Mouse (Mus musculus) thymus, postnatal 36 days (tissue): ENCODE measurements around the gene Pcdh7.

ENCODE experiments used
- DNase-seq, 2 experiments: peaks; one replicate each; pipeline ENCODE4 v3.0.0; 2022; ENCODE audit warnings: mixed read lengths in 2 of 2

The Pcdh7 gene

DNA sequence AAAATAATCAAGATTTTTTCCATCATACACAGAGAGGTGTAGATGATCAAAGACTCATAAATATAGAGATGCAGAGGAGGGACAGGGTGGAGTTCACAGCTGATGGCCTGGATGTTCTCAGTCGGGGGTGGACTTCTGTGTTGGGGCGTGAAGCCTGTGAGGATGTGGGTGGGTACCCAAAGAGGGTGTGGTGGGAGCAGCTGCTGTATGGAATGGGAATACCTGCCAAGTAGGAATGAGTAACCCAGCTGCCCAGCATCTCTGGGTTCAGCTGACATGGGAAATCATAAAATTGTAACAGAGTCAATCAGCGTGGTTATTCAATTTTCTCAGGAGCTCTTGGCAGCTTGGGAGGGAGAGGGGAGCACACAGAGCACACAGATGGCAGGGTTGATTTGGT is 85.3 kb downstream of the Pcdh7 start:
- no peak for DNase-seq

DNA sequence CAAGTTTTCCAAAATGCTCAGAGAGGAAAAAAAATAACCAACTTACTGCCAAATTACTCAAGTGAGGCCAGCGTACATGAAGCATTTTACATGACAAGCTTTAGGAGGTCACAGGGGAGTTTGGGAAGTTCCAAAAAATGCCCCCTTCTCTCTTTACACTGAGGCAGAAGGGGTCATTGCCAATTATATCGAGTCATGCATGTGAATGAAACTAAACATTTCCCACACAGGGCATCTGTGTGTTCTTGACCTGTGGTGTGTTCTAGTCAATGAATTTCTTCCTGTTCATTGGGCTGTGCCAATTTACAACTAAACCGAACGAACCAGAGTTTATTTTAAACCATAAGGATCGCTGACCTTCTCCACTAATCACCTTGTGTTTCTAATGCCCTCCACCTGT is 86.1 kb downstream of the Pcdh7 start:
- DNase-seq, result no peak

DNA sequence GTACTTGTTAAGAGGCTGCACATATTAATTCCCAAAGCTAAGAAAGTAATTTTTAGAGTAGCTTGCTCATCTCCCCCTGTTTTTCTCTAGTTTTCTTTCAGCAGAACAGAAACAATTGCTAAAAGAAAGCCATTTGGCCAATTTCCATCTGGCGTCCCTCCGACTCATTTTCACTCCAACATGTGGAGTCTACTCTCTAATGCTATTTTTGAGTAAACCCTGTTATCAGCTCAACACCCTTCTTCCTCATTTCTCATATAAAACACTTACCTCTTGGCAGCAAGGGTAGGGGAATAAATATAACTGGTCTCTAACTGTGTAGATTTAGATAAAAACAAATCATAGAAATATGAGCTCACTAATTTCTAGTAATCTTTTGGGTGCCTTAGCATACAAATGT is 89.6 kb downstream of the Pcdh7 start:
- no peak for DNase-seq

DNA sequence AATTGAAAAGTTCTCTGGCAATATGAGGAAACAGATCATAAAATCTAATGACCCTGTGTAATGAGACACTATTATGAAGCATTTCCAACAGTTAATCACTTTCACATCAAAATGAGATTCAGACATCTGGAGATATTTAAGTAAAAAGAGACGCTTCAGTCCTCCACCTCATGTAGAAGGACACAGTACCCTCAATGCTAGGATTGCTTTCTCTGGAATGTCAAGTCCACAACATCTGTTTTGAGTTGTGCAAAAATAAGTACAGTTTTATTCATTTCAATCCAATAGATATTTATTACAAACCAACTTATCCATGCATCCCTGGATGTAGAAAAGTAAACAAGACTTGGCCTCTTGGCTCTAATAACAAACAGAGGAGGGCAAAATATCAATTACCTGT is 92.9 kb downstream of the Pcdh7 start:
- no peak for DNase-seq

DNA sequence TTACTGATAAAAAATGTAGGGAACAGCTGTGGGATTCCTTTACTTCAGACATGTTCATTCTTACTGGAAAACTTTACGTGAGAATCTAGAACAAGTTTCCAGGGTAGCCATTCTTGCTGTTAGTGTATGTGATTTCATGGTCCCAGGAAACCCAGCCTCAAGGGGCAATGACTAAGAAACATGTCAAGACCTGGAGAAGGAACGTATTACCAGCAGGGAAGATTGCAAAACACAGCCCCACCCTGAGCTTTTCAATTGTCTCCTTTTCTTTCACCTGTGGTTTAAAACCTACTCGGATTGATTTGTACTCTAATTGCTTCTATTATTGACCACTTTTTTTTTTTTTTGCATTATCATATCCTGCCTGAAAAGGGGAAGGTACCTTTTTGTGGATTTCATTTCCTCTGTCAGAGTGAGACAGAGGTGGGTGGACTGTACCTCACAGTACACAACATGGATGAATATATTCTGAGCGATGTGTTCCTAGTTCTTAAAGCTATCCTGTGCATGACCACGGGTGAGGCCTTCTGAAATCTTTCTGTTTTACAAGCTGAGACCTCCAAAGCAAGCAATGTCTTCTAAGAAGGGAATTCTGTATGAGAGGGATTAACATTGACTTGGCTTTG is 98.3 kb downstream of the Pcdh7 start:
- no peak for DNase-seq

DNA sequence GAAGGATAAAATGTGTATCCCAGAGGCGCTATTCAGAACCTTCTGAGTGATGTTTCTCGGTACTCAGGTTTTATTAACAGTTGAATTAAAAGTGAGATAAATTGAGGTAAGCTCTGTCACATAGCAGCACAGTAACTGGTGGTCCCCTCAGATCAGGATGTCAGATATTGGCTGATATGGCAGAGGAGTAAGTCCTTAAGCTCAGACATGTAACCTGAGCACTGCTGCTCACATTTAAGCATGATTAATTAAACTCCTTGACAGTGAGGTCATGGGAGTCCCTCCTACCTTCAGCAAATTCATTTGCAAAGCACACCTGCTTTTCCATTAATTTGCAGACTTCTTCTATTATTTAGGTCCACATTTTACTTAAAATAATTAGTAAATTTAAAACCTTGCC is 102.0 kb downstream of the Pcdh7 start:
- DNase-seq, result no peak

DNA sequence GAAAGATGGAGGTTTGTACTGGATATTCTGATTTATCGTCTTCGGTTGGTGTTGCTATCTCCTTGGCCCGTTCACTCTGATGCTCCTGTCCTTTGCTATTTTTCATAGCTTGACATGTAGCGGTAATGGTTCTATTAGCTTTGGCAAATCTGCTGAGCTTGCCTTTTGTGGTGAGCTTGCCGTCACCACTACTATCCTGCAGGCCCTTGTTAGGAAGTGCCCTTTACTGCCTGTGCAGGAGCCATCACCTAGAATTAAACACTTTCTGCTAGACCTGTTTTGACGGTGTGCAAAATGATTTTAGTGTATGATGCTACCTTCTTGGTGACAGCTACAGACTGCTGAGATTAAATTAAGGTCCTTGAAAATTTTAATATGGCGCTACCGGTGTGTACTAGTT is 103.3 kb downstream of the Pcdh7 start:
- no peak for DNase-seq

DNA sequence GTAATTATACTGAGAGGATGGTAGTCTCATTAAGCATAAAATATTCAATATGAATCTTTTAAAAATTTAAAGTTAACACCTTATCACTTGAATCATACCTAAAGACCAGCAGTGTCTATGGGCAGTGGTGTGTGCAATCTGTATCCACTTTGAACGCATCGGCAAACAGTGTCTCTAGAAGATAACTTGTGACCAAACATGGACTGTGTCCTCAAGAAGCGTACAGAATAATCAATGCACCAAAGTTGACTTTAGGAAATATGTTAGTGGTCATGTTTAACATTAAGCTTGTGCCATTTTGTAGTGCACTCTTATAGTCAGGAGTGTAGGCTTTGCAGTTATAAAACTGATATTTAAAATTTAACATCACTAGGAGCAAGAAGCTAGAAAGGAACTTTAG is 110.7 kb downstream of the Pcdh7 start:
- no peak for DNase-seq

DNA sequence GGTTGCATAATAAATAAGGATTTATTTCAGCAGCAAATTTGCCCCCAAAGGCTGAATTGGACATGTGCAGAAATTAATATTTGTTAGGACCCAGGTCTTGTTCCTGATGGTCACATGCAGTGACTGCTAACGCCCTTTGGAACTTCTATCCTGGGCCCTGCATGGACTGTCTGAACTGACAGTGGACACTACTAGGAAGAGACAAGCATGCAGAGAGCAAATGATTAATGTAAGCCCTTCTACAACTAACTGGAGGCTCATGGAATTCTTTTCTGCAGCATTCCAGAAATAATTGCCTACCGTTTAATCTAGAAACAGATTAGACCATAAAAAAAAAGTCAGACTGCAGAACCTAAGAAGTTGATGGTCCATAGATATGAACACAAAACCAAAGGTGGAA is 119.4 kb downstream of the Pcdh7 start:
- no peak for DNase-seq

DNA sequence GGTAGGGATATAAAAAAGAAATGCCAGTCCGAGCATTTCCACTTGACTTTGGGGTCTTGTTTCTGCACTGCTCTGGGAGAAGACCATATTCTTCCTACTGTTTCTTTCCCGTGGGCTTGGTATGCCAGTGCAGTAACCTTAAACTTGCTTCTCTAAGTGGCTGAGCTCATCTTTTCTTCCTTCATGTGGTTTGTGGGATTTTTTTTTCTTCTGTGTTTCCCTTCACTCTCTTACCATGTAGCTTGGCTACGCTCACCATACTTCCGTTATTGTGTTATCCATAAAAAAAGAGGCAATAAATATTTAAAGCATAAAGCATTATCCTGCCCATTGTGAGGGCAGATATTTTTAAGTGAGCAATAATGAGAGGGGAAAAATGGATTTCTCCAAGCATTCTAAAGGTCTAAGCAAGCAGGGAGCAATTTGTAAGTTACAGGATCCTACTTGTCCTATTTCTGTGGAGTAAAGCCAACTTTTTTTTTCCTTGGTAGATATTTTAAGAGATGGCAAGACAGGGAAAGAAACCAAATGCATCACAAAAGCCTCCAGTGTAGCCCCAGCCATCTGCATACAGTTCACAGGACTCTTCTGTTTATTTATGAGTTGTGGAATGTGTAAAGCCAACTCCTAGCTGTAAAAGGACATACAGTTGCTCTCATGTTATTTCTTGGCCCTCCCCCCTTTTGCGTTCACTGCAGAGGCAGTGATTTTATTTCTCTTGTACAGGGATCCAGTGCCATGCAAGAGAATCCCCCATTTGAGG is 123.8 kb downstream of the Pcdh7 start:
- no peak for DNase-seq

DNA sequence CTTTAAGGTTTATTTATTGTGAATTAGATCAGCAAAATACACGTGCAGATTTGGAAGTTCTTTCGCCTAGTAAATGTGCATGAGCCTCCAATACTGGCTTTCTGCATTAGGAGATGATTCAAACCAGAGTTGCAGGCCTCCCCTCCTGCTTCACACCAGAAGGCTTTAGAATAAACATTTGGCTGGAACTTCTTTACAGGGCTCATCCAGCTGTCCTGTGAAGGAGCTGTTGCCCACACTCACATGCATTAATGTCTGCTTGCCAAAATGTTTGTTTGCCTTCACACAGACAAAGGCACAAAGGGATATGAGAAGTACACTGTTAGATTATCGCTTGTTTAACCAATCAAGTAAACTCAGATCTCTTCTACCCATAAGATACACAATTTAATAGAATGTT is 129.7 kb downstream of the Pcdh7 start:
- DNase-seq, result no peak

DNA sequence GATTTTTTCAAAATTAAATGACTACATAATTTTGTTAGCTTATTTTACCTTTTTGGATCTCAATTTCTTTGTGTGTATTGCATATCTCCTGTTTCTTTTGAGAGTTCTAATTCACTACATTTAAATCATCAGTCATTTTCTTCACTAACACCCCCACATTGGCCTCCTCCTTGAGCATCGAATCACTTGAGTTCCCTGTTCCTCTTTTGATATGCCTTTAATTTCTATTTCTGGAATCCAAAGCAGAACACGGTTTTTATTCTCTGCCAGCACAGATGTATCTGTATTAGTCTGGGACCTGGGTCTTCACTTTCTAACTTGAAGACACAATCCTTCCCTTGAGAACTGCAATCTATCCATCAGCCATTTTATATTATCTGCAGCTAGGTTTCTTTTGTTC is 132.3 kb downstream of the Pcdh7 start:
- no peak for DNase-seq

DNA sequence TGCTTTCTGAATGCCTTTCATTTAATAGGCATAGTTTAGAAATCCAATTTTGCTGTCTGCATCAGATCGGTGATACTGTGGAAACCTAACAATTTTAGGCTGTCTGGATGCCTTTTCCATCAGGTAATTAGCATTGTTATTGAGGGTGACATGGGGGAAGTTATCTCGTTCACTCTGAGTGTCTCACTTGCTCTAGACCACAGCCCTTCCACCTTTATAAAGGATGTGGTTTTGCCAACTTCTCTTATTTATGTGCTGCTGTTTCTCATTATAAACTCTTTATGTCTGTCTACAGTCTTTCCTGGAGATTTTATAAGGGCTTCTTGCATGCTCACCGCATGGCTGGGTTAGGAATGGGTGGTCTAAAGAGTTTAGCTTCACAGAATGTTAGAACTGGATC is 139.5 kb downstream of the Pcdh7 start:
- DNase-seq, result no peak

DNA sequence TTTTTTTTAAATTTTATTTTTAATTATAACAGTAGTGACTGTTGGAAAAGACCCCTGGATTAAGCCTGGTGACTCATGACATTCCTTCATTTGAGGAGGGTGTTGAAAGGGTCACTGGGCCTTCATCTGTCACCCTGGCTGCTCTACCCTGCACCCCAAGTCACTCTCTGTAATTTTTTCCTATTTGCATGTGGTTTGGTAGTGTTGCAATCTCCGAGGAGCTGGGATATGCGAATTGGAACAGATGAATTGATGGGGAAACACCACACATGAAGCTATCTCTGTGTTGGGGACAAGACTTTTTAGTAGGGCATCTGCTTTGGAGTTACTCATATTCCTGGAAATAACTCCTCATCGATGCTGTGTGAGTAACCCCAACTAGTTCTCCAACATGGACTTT is 146.5 kb downstream of the Pcdh7 start:
- DNase-seq, result no peak

DNA sequence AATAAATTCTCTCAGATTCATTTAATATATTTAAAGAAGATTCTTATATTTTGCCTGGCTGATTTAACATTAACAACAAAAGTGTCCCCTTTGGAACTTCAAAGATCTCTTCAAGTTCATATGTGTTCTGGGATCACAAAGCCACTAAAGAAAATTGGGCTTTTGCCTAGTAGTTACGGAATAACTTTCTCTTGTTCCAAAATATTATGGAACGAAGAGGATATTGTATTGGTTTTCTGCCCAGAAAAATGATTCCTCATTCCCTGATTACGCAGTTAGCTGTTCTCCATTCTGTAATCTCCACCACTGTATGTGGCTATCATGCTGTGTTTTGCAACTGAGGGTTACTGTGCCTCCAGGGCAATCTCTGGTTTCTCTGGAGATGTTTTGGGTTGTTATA is 147.5 kb downstream of the Pcdh7 start:
- DNase-seq, result no peak

DNA sequence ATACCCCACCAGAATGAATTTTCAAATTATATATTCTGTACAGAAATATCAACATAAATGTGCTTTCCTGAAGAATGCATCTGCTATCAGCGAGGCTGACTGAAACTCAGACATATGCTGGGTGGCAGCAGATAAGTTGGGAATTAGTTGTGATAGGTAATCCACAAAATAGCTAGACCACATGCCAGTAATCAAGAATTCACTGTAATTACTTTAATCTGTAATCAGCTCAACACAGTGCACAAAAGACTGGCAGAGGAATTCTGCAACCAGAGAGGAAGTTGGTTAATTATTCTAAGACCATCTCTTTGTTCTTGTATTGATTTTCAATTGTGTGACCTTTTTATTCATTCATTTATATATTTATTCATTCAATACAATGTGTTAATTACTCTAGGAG is 148.3 kb downstream of the Pcdh7 start:
- no peak for DNase-seq

DNA sequence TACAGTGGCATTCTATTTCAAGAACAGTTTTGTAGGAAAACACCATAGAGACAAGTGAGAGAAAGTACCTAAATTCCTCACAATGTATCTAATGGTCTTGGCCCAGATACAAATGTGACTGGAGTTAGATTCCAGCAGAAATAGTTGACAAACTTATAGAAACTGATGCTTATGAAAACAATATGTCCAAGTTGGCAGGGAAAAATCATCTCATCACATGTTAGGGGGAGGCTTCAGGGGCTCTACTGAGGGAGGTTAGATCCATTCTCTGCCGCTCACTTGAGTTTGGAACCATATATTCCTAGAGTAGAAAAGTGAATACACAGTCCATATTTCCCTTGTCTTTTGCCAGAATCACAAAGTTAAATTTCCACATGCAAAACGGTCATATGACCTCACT is 150.1 kb downstream of the Pcdh7 start:
- no peak for DNase-seq

DNA sequence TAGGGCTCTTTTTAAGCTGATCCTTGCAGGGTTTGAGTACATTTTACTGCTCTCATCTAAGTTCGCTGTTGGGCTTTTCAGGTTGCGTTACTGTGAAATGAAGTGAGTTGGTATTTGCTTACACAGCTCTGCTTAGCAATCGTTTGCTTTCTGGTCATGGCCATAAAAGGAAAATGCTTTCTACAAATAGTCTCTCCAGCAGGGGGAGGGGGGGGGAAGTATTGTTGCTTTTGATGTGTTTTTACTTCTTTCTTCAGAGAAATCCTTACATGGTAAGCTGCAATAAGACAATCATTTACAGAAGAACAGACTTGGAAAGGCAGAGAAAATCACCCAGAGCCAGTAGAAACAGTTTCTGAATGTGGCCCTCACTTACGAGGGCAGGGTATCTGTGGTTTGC is 150.9 kb downstream of the Pcdh7 start:
- peak in 1 of 2 experiments; percentile 1 for DNase-seq

DNA sequence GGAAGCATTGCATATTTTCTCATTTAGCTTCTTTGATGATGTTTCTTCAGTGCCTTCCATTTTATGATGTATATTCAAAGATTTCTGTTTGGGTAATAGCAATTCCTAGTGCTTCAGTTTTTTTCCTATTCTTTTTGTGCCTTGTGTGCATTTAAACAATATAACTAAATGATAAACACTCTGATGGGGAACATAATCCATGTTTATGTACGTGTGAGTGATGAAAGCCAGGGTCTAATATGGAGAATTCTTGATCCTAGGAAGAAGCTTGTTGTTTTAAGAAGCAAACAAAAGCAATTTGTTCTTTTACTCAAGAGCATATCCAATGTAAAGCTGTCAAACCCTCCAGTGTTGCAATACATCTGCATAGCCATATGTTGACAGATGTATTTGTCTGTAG is 153.0 kb downstream of the Pcdh7 start:
- DNase-seq, result no peak

DNA sequence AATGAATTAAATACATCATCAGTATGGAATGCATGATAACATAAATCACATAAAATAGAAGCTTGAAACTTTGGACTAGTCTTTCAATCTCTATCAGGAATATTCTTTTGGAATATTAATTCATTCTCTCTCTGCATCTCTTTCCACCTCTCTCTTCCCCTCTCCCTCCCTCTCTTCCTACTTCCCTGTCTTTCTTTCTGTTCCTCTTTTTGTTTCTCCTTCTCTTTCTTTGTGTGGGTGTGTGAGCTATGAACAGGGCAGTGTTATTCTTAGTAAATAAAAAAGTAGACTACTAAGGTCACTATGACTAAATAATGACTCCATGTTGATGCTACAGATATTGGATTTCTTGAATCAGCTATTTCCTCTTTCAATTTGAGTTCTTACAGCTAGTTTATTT is 167.2 kb downstream of the Pcdh7 start:
- DNase-seq, result no peak

DNA sequence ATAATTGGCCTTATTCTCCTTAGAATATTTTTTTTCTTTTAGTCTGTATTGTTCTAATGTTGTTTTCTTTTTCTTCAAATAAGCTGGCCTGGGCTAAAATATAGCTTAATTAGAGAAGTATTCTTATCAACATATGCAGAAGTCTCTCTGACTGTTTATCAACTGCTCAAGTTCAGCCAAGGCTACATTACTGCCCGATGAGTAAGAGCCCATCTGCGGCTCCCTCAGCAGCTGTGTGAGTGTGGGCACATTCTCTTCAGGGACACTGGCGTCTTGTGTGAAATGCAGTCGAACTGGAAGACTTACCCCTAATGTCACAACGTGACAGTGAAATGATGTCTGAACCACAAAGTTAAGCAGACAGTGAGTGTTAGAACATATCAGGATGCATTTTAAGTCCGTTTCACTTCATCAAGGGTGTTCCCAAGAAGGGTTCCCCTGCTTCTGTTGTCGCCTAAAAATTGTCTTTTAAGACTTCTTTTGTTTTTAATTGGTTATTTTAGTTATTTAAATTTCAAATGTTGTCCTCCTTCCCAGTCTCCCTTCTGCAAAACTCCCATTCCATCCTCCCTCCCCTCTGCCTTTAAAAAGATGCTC is 181.3 kb downstream of the Pcdh7 start:
- DNase-seq, result no peak

DNA sequence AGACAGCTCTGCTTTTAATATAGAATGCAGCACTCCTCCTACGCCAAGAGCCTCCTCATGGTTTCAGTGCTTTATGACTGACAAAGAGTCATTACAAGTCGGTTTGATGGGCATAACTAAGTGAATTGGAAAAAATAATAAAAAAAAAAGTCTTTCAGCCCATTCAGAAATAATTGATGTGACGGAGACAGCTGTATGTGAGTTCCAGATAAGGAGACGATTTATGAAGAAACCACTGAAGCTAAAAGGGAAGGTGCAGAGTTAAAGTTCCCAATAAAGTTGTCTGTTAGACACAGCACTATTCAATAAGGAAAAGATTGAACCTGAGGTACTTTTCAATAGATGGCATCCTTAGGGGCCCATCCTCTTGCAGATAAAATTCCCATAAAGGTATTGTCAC is 189.5 kb downstream of the Pcdh7 start:
- no peak for DNase-seq

DNA sequence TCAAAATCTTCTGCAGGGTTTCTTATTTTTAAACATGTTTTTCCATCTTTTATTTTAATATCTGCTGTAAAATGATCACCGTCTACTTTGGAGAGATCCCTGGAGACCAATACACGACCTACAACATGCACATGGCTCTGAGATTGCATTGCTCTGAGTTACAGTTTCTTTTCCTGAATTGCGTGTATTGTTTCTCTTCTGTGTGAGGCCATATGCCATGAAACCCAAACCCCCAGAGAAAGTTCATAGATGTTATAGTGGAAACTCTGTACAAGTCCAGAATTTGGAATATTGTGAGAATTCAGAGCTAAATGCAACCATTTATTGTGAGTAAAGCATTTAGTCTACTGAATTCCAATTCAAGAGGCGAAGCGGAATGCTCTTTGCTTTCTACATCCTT is 203.4 kb downstream of the Pcdh7 start:
- DNase-seq, result no peak

DNA sequence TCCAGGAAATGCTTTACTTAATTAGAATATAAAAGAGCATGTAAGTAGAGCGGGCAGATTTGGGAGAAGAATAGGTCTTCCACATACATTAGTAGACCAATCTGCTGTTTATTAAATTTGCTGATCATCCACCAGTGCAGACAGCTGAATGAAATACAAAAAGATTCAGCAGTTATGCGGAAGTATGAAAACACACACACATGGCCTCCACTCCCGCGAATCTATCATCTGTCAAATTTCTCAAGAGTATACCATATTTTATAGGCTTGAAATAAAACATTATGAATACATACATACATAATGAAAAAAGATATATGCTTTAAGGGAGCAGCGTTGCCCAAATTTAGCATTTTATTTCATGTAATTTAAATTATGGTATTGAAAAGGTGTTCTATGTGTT is 213.6 kb downstream of the Pcdh7 start:
- no peak for DNase-seq

DNA sequence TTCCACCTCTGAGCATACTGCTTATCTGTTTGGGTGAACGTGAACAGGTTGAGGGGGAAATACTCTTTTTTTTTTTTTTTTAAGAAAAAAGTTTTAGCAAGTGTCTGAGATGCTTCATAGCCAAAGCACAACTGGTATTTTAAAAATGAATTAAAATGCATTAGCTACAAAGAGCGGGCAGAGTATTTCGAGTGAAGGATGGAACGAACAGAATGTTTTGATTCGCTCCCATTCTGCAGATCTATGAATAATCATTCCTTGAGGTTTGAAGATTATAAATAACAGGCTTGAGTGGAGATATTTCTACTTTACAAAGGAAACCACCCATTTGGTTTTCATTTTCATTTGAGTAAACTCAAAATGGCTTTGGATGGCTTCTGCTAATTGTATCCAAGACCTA is 214.0 kb downstream of the Pcdh7 start:
- no peak for DNase-seq
